Mouse (Mus musculus): ENCODE results near the gene Krt84.

GRCm38 (mm10) chr15:101562850-101563249 lies 30.2 kb upstream of the Krt84 start, which contains the start of gene Krt90:
- TF ChIP-seq CTCF (conservative IDR thresholded peaks at IDR 0.05; ENCODE audit: low read length) (no peak), POU5F1 (IDR thresholded peaks at IDR 0.05; ENCODE audit: borderline replicate concordance, low read length) (no peak), NANOG (IDR thresholded peaks at IDR 0.05; ENCODE audit: borderline replicate concordance, low read length) (no peak)

Data from E14TG2a.4 (cell line).